Mouse (Mus musculus) CH12.LX (cell line): ENCODE data around the gene Lima1.
A peak's percentile ranks its signal among the peaks of the same experiment; 100 is the strongest.

ENCODE experiments used
- CHD2 ChIP-seq: IDR thresholded peaks from 2 replicates; pipeline ENCODE4 v1.6.1; 2011; ENCODE audit warnings: low read length, improper control_type of control experiment
- CTCF ChIP-seq, 2 experiments: IDR thresholded peaks in 1 of 2; conservative IDR thresholded peaks in 1 of 2; 2 replicates each; pipeline ENCODE4 v1.5.1; 2011 to 2012; ENCODE audit warnings: low read depth in 2 of 2, low read length in 2 of 2, improper control_type of control experiment in 1 of 2, inconsistent platforms in 1 of 2, mild to moderate bottlenecking in 1 of 2, moderate library complexity in 1 of 2
- E2F4 ChIP-seq: IDR thresholded peaks from 2 replicates; pipeline ENCODE4 v1.6.1; 2011; ENCODE audit warnings: low read depth, low read length, improper control_type of control experiment; ENCODE audit not compliant: insufficient replicate concordance
- ETS1 ChIP-seq: conservative IDR thresholded peaks from 2 replicates; pipeline ENCODE4 v1.6.1; 2012; ENCODE audit warnings: low read depth, mild to moderate bottlenecking, inconsistent platforms, low read length, improper control_type of control experiment, moderate library complexity
- JUND ChIP-seq: conservative IDR thresholded peaks from 2 replicates; pipeline ENCODE4 v1.6.1; 2011; ENCODE audit warnings: low read depth, low read length, improper control_type of control experiment
- KAT2A ChIP-seq: IDR thresholded peaks from 2 replicates; pipeline ENCODE4 v1.6.1; 2012; ENCODE audit warnings: low read length, improper control_type of control experiment, inconsistent platforms; ENCODE audit not compliant: insufficient replicate concordance
- MAFK ChIP-seq: IDR thresholded peaks from 2 replicates; pipeline ENCODE4 v1.6.1; 2011; ENCODE audit warnings: low read length, improper control_type of control experiment; ENCODE audit not compliant: insufficient replicate concordance
- MAX ChIP-seq: IDR thresholded peaks from 2 replicates; pipeline ENCODE4 v1.6.1; 2011; ENCODE audit warnings: low read length, improper control_type of control experiment
- MYC ChIP-seq: IDR thresholded peaks from 2 replicates; pipeline ENCODE4 v1.6.1; 2011; ENCODE audit warnings: low read depth, mild to moderate bottlenecking, improper control_type of control experiment, low read length
- NRF1 ChIP-seq: IDR thresholded peaks from 2 replicates; pipeline ENCODE4 v1.6.1; 2014; ENCODE audit warnings: low read depth, mild to moderate bottlenecking, inconsistent platforms, low read length, improper control_type of control experiment, moderate library complexity
- POLR2AphosphoS2 ChIP-seq: IDR thresholded peaks from 2 replicates; pipeline ENCODE4 v1.6.1; 2011; ENCODE audit warnings: low read depth, low read length, improper control_type of control experiment
- ZMIZ1 ChIP-seq: IDR thresholded peaks from 2 replicates; pipeline ENCODE4 v1.6.1; 2012; ENCODE audit warnings: low read depth, mild to moderate bottlenecking, inconsistent platforms, low read length, improper control_type of control experiment

- no peak for TF ChIP-seq NRF1
- no peak for TF ChIP-seq MYC
- TF ChIP-seq ZMIZ1, result no peak
- no peak for TF ChIP-seq CHD2
- peak in 1 of 2 experiments; percentile 26; a peak in 2 of 4 replicates for TF ChIP-seq CTCF (conservative IDR thresholded peaks at IDR 0.05 in 1 of 2, IDR thresholded peaks at IDR 0.05 in 1 of 2; ENCODE audit: low read depth in 2 of 2, low read length in 2 of 2)
- no peak for TF ChIP-seq MAX
- TF ChIP-seq KAT2A, result no peak
- no peak for TF ChIP-seq JUND
- no peak for TF ChIP-seq E2F4
- no peak for TF ChIP-seq MAFK
- no peak for TF ChIP-seq POLR2AphosphoS2
- no peak for TF ChIP-seq ETS1
Measured at GRCm38 (mm10) chr15:99729056-99729783, 146.0 kb downstream of the Lima1 start.
